ENCODE assay signal across 8 mouse cellular contexts in genomic region chr14:26533821-26534756, GRCm38 (mm10). TPM values are rescaled to one million over a fixed set of nuclear protein-coding genes. Genes with fewer than 3 reads are reported as not detected.
A peak's percentile ranks its signal among the peaks of the same experiment; 100 is the strongest.
DNase-seq lines count a peak whose midpoint lies in the region; ATAC-seq and TF ChIP-seq lines count a peak whose summit lies in the region.

No protein-coding gene starts in this region.

- H3K9me3 ChIP-seq in heart, embryonic 13.5 days = no peaks in the 10 kb centered on the region
- H3K9me3 ChIP-seq in lung, embryonic 16.5 days (ENCODE audit: control insufficient read depth, low read length) = no peaks in the 10 kb centered on the region

- H3K27me3 ChIP-seq in heart, embryonic 13.5 days (replicated peaks) = no peaks in the 10 kb centered on the region
- H3K27me3 ChIP-seq in lung, embryonic 16.5 days (ENCODE audit: control insufficient read depth, insufficient read depth, low read depth, low read length) = no peaks in the 10 kb centered on the region

- H3K36me3 ChIP-seq in heart, embryonic 13.5 days = peaks cover 12% of the 10 kb centered on the region; the same call in 1 of the 2 replicates
- H3K36me3 ChIP-seq in lung, embryonic 16.5 days (ENCODE audit: control insufficient read depth, insufficient read depth, low read length) = no peaks in the 10 kb centered on the region

- TF ChIP-seq POLR2A in embryonic fibroblast, embryonic 13.5 days (IDR thresholded peaks at IDR 0.05; ENCODE audit: low read depth, low read length) = 0 out of 2 replicates have a peak, but pooled peaks have one; percentile 33

- no peak for DNase-seq in cerebellum, adult 11-12 months
- DNase-seq in adrenal gland, postnatal 14 days = peak; percentile 76
- peak; percentile 35 to 73 for DNase-seq in kidney, postnatal 36 days
- peak; percentile 55 for DNase-seq in right cerebral cortex, postnatal 14 days

- peak overlapping the region; percentile 97 for H3K4me2 ChIP-seq in heart, embryonic 13.5 days
- peak overlapping the region; percentile 94 for H3K4me2 ChIP-seq in lung, embryonic 16.5 days (ENCODE audit: low read depth, low read length)

- H3K4me1 ChIP-seq in embryonic fibroblast, embryonic 13.5 days (ENCODE audit: control insufficient read depth, insufficient read depth, low read length) = peaks cover 5% of the 10 kb centered on the region
- H3K4me1 ChIP-seq in heart, embryonic 13.5 days = peaks cover 46% of the 10 kb centered on the region
- H3K4me1 ChIP-seq in lung, embryonic 16.5 days (replicated peaks; ENCODE audit: control insufficient read depth, insufficient read depth, low read length) = peaks cover 18% of the 10 kb centered on the region

- H3K9ac ChIP-seq in heart, embryonic 13.5 days = peak overlapping the region; percentile 99
- H3K9ac ChIP-seq in lung, embryonic 16.5 days (ENCODE audit: low read length) = peak overlapping the region; percentile 95

- under 1% methylated on average over 82 of the region's 92 CpGs for WGBS in heart, embryonic 13.5 days
- under 1% methylated on average over 84 of the region's 92 CpGs for WGBS in lung, embryonic 16.5 days

- TF ChIP-seq CTCF in embryonic fibroblast, embryonic 13.5 days (IDR thresholded peaks at IDR 0.05; ENCODE audit: borderline replicate concordance, insufficient read depth, low read length) = no peak

- peak; percentile 53 for ATAC-seq in cerebellum, adult (ENCODE audit: insufficient number of reproducible peaks, low FRiP score, low TSS enrichment)
- ATAC-seq in heart, embryonic 13.5 days (ENCODE audit: extremely low read depth, insufficient number of reproducible peaks, low FRiP score, low TSS enrichment) = peak; percentile 78
- ATAC-seq in lung, embryonic 16.5 days (ENCODE audit: low read depth) = peak; percentile 79

- H3K4me3 ChIP-seq in embryonic fibroblast, embryonic 13.5 days (ENCODE audit: insufficient read depth, low read length) = peak overlapping the region; percentile 58
- peak overlapping the region; percentile 98 for H3K4me3 ChIP-seq in heart, embryonic 13.5 days
- H3K4me3 ChIP-seq in lung, embryonic 16.5 days (ENCODE audit: low read length) = peak overlapping the region; percentile 96

- peak overlapping the region; percentile 36 for H3K27ac ChIP-seq in embryonic fibroblast, embryonic 13.5 days (ENCODE audit: insufficient read depth, low read length)
- peak overlapping the region; percentile 89 for H3K27ac ChIP-seq in heart, embryonic 13.5 days (replicated peaks)
- H3K27ac ChIP-seq in lung, embryonic 16.5 days (ENCODE audit: low read length) = peak overlapping the region; percentile 79

RNA-seq across cellular contexts. Expression of gene Slmap, which starts 0.6 kb away (rescaled TPM):
- total RNA-seq in adrenal gland, postnatal 14 days (2021) = 105 and 107 TPM in 2 replicates
- 109 and 124 TPM in 2 replicates for polyA plus RNA-seq in embryonic fibroblast, embryonic 13.5 days (2011; ENCODE audit: insufficient read length, low read depth, missing spikeins)
- 98.1 and 101 TPM in 2 replicates for polyA plus RNA-seq in heart, embryonic 13.5 days (2015; fragmentation: Nextera tagmentation; extraction: Ambion mirVana)
- polyA plus RNA-seq in lung, embryonic 16.5 days (2015; fragmentation: Nextera tagmentation; extraction: Ambion mirVana) = 22.8 and 23.5 TPM in 2 replicates

RNA-seq across cellular contexts. Expression of gene Dennd6a, which starts 39.6 kb away (rescaled TPM):
- total RNA-seq in adrenal gland, postnatal 14 days (2021) = 32.5 and 37.0 TPM in 2 replicates
- 19.7 and 24.6 TPM in 2 replicates for polyA plus RNA-seq in embryonic fibroblast, embryonic 13.5 days (2011; ENCODE audit: insufficient read length, low read depth, missing spikeins)
- 18.4 and 24.1 TPM in 2 replicates for polyA plus RNA-seq in heart, embryonic 13.5 days (2015; fragmentation: Nextera tagmentation; extraction: Ambion mirVana)
- 26.4 and 27.2 TPM in 2 replicates for polyA plus RNA-seq in lung, embryonic 16.5 days (2015; fragmentation: Nextera tagmentation; extraction: Ambion mirVana)

Comparison
In these comparisons a context has a peak if more than half of its experiments do, and no peak if none do; other contexts are left out.
1. H3K27ac ChIP-seq: peak in every context shown above with its lines; median percentile 89 in heart, embryonic 13.5 days; 79 in lung, embryonic 16.5 days; 36 in embryonic fibroblast, embryonic 13.5 days.